Mouse (Mus musculus) left cerebral cortex, postnatal 4 days (tissue): Measurements from ENCODE around the gene Tdrd1. TPM values are rescaled to one million over a fixed set of nuclear protein-coding genes. Genes with fewer than 3 reads are reported as not detected.
"Not testable (repeated sequence)": the region's sequence is repeated elsewhere in the genome, so short reads cannot be mapped to it uniquely, and the experiment has no call there.

Source experiments
- DNase-seq: peaks from one replicate; pipeline ENCODE4 v3.0.0-alpha.2; 2022
- intact Hi-C: fragments of 180-260 bp; cut with DNase I; formaldehyde crosslinking; loops from one replicate; pipeline ENCODE4 v1.15.1; 2025
- total RNA-seq, 2 experiments: library from RNA; stranded (reverse); gene quantifications; 2 replicates each; pipeline ENCODE4 v1.2.3; 2021

Tdrd1 gene
- total RNA-seq: 1 to 10 TPM; 1.1 to 1.4 TPM

GRCm38 (mm10) chr19:56826047-56826631 is at the start of gene Tdrd1:
Gene Tdrd1 (plus strand): TSS chr19:56826209.
- intact Hi-C loops: no loop called here

DNA sequence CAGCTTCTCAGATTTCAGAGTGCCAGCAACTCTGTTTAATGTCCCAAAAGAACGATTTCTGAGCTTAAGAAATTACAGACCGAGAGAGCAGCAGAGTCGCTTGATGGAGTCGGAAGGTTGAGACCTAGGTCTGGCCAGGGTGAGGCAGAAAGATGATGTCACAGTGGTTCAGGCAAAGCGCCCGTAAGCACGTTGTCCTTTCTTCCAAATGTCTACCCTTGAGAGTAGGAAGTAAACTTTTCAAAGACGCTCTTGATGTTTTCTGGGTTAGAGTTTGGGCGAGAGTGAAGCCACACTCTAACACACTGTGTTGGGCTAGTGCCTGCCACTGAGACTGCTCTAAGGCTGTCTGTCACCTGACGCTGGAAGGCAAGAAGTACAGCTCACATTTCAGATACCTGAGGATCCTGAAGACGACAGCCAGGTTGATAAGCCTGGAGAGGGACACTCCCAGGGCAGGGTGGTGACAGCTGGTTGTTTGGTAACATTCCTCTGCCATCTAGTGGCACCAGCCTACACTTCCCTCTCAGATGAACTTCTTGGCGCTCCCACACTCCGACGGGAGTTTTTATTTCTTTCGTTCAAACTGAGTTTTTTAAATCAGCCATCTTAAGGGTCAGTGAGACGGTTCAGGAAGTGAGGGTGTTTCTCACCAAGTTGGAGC is 49.2 kb upstream of the Tdrd1 start:
- intact Hi-C loops: loop anchor here (5.0 kb wide), 2 partner anchors 210 to 355 kb away; no protein-coding TSS in a partner anchor
- DNase-seq: peak; percentile 51

More at GRCm38 (mm10) chr19:56826047-56826631, at the start of gene Tdrd1:
- no peak for DNase-seq

- intact Hi-C loops: loop anchor here (5.0 kb wide), 2 partner anchors 211 to 356 kb away; no protein-coding TSS in a partner anchor
- not testable (repeated sequence) for DNase-seq
Observed at GRCm38 (mm10) chr19:56778532-56778931, 47.5 kb upstream of the Tdrd1 start.

GRCm38 (mm10) chr19:56787911-56788310 is 38.1 kb upstream of the Tdrd1 start:
- DNase-seq: no peak
- intact Hi-C loops: no loop called here

DNA sequence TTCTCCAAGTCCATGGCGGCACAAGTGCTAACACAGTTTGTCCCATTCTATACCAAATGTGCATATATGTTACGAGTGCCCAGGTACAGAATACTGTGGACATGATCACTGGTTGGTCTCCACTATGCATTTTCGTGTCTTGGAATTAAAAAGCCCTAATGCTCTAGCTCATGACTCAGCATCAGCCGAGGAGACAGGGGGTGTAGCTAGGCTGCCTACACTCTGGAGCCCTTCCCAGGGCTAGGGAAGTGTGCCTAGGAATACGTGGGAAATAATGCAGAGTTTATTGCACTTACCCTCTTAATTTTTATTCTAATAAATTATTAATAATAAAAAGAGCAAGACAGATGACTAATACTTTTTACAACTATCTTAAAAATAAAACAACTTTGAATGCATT is 37.1 kb upstream of the Tdrd1 start:
- intact Hi-C loops: no loop called here
- no peak for DNase-seq

GRCm38 (mm10) chr19:56797376-56797775 is 28.6 kb upstream of the Tdrd1 start:
- intact Hi-C loops: no loop called here
- no peak for DNase-seq

DNA sequence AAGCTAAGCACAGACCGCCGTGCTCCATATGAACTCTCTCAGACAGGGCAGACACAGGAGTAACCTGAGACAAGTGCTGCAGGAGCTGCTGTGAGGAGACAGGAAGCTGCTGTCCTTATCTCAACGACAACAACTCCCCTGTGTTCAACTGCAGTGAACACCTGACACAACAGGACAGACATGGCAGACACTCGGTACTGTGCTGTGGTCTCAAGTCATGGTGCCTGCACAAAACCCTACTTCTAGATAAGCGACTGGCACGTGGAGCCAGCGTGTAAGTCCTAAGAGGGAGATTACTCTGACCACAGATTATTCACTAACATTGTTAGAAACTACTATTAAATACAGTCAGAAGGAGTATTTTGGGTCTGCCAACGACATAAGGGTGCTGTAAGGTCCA is 25.8 kb upstream of the Tdrd1 start:
- no peak for DNase-seq
- intact Hi-C loops: loop anchor here (10.0 kb wide), 1 partner anchor 235 kb away; no protein-coding TSS in a partner anchor

DNA sequence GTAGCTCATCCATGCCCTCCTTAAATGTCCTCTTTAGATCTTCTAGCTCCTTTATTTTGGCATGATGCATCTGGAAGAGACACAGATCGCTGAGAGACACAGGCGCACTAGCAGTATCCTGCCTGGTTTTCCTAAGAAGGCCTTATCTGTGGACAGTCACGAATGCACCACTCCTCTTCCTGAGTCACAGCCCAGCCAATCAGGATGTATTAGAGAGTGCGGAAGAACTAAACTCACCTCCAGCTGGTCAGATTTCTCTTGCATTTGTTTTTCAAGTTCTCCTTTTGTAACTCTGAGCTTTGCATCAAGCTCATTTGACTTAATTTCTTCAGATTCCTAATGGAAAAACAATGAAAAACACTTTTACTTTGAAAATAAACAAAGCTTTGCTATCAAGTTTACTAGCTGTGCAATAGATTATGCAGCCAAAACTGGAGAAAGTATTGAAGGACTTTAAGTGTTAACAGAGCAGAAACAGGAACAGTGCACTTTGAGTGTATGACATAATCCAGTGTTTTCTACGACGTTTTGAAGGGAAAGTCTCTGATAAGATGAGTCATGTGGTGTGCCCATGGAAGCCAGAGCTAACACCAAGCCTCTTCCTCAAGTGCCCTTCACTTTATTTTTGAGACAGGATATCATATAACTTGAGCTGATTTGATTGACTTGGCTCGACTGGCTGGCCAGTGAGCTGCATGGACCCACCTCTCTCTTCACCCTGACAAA is 24.9 kb upstream of the Tdrd1 start:
- intact Hi-C loops: loop anchor here (10.0 kb wide), 1 partner anchor 234 kb away; no protein-coding TSS in a partner anchor
- DNase-seq: no peak

GRCm38 (mm10) chr19:56801656-56802351 is 24.2 kb upstream of the Tdrd1 start:
- intact Hi-C loops: loop anchor here (10.0 kb wide), 1 partner anchor 233 kb away; no protein-coding TSS in a partner anchor
- DNase-seq: no peak

- intact Hi-C loops: loop anchor here (10.0 kb wide), 1 partner anchor 232 kb away; no protein-coding TSS in a partner anchor
- no peak for DNase-seq
Observed at GRCm38 (mm10) chr19:56802352-56802746, 23.7 kb upstream of the Tdrd1 start.

DNA sequence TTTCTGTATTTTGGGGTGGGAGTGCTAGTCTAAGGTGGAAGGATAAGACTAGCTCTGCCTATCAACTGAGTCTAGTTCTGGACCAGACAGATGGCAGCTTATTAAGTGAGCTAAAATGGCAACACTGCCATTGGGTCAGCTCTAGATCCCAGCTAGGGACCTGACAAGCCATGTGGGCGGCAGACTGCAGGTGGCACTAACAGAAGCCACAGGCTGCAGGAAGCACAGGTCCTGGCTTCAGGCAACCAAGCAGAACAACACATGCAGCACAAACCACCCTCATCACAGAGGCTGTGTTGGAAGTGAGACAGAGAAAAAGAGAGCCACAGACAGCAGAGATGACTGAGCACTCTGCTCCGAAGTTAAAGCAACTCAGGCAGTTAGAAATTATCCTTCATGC is 20.6 kb upstream of the Tdrd1 start:
- intact Hi-C loops: loop anchor here (10.0 kb wide), 1 partner anchor 229 kb away; no protein-coding TSS in a partner anchor
- no peak for DNase-seq

GRCm38 (mm10) chr19:56807122-56807521 is 18.9 kb upstream of the Tdrd1 start:
- no peak for DNase-seq
- intact Hi-C loops: loop anchor here (10.0 kb wide), 1 partner anchor 228 kb away; no protein-coding TSS in a partner anchor

GRCm38 (mm10) chr19:56808771-56809170 is 17.2 kb upstream of the Tdrd1 start:
- intact Hi-C loops: loop anchor here (10.0 kb wide), 1 partner anchor 226 kb away; no protein-coding TSS in a partner anchor
- DNase-seq: peak; percentile 37

GRCm38 (mm10) chr19:56810641-56811146 is 15.3 kb upstream of the Tdrd1 start:
- intact Hi-C loops: no loop called here
- no peak for DNase-seq

DNA sequence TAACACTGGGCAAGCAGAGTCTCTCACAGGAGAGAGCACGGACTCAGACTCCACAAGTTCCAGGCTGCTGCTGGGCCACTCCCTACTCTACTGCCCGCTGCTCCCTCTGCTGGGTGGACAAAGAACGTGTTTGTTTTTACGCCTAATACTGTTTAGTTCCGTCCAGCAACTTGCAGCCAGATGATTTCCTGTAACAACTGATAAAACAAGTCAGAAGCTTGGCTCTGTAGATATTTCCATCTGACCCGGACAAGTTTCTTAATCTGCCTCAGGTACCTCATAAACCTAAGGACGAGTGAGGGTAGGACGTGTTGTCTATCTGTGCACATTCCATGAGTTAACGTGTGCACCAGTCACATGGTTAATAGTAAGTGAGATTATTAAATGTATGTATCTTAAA is 14.4 kb upstream of the Tdrd1 start:
- intact Hi-C loops: no loop called here
- DNase-seq: peak; percentile 44

- intact Hi-C loops: no loop called here
- no peak for DNase-seq
Observed at GRCm38 (mm10) chr19:56813360-56813759, 12.6 kb upstream of the Tdrd1 start.

DNA sequence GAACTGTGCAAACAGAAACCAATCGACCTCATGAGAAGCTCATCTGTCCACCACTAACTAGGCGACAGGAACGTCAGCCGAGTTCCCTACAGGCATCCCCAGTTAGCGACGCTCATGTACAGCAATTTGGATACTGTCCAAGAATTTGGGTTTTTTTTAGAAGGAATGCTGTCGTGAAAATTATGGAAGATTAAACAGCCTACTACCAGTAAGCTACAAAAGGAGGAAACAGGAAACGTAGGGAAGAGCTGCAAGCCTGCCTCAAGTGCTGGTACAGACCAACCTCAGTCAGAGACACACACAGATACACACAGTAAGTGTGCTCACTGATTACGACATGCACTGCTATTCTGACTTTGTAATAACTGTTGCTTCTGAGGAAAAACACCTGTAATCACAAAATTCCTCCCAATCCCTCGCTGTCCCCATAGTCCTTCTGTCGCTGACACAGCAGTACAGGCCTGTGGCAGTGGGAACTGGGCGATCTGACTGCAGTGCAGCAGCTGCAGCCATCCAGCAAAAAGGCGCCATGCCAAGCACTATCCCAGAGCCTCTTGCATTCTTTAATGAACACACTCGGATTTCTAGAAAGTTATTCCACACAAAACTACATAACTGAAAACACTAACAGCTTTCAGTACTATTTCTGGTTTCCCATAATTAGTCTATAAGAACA is 8.0 kb upstream of the Tdrd1 start:
- peak; percentile 64 for DNase-seq
- intact Hi-C loops: no loop called here

- no peak for DNase-seq
- intact Hi-C loops: no loop called here
Observed at GRCm38 (mm10) chr19:56821040-56821797, 4.8 kb upstream of the Tdrd1 start.

- peak; percentile 97 for DNase-seq
- intact Hi-C loops: no loop called here
Observed at GRCm38 (mm10) chr19:56821798-56822447, 4.1 kb upstream of the Tdrd1 start, which contains the start of gene Ccdc186. Gene Ccdc186 (minus strand): TSS chr19:56822190.
